In genomic region chr11:8618301-8618700, GRCm38 (mm10) we compare ENCODE assay signal across 23 mouse cellular contexts. TPM values are rescaled to one million over a fixed set of nuclear protein-coding genes. Genes with fewer than 3 reads are reported as not detected.
DNase-seq lines count a peak whose midpoint lies in the region; ATAC-seq lines count a peak whose summit lies in the region.
"Had no signal": no experiment of that assay in that cellular context is flagged by ENCODE, and none has a peak within 500 bp of the region (broad histone marks: within the 10 kb centered on the region; RNA-seq: fewer than 3 reads in every experiment).

No protein-coding gene starts in this region.

- H3K4me2 ChIP-seq in limb, embryonic 13.5 days (replicated peaks) = peak overlapping the region; percentile 36
- H3K4me2 ChIP-seq in limb, embryonic 15.5 days = 0 out of 2 replicates have a peak overlapping the region, but pooled peaks have one; percentile 10
- H3K4me2 ChIP-seq: forebrain, embryonic 15.5 days; heart, embryonic 11.5 days; heart, embryonic 15.5 days; hindbrain, embryonic 13.5 days had no signal

- no peaks in the 10 kb centered on the region for H3K9me3 ChIP-seq in limb, embryonic 13.5 days
- H3K9me3 ChIP-seq in limb, embryonic 10.5 days (replicated peaks) = no peaks in the 10 kb centered on the region
- H3K9me3 ChIP-seq in embryonic facial prominence, embryonic 10.5 days = no peaks in the 10 kb centered on the region
- H3K9me3 ChIP-seq in limb, embryonic 15.5 days = no peaks in the 10 kb centered on the region
- H3K9me3 ChIP-seq: forebrain, embryonic 15.5 days; heart, embryonic 15.5 days; hindbrain, embryonic 13.5 days had no signal

- H3K4me1 ChIP-seq in limb, embryonic 13.5 days = peaks cover 74% of the 10 kb centered on the region
- peaks cover 51% of the 10 kb centered on the region for H3K4me1 ChIP-seq in limb, embryonic 10.5 days
- H3K4me1 ChIP-seq in embryonic facial prominence, embryonic 10.5 days = peaks cover 44% of the 10 kb centered on the region
- H3K4me1 ChIP-seq in limb, embryonic 15.5 days = peaks cover 42% of the 10 kb centered on the region

- ATAC-seq in limb, embryonic 13.5 days (ENCODE audit: low FRiP score, low read depth) = no peak
- ATAC-seq in limb, embryonic 15.5 days (ENCODE audit: insufficient number of reproducible peaks, low FRiP score, low TSS enrichment, low read depth) = no peak
- ATAC-seq: CD4-positive, CD25-positive, alpha-beta regulatory T cell, adult 4 months; forebrain, embryonic 15.5 days; hindbrain, postnatal 0 days had no signal

- no peaks in the 10 kb centered on the region for H3K27me3 ChIP-seq in limb, embryonic 13.5 days
- H3K27me3 ChIP-seq in limb, embryonic 10.5 days (ENCODE audit: low read depth, poor library complexity, severe bottlenecking) = no peaks in the 10 kb centered on the region
- H3K27me3 ChIP-seq in embryonic facial prominence, embryonic 10.5 days (replicated peaks; ENCODE audit: low read depth, poor library complexity, severe bottlenecking) = no peaks in the 10 kb centered on the region
- no peaks in the 10 kb centered on the region for H3K27me3 ChIP-seq in limb, embryonic 15.5 days
- H3K27me3 ChIP-seq: forebrain, embryonic 15.5 days; heart, embryonic 15.5 days had no signal

- peak; percentile 77 for DNase-seq in heart, adult 11 months
- DNase-seq in heart, adult 9 months (ENCODE audit: low spot score in 2 of 2) = no peak
- DNase-seq in limb, embryonic 10.5 days (ENCODE audit: low spot score) = no peak
- no peak for DNase-seq in embryonic facial prominence, embryonic 10.5 days (ENCODE audit: low spot score)
- DNase-seq in cerebellum, adult 9-11 months = no peak
- DNase-seq in lung, postnatal 25 days (ENCODE audit: low spot score) = no peak
- DNase-seq: adrenal gland, adult 2 months; adrenal gland, postnatal 25 days; B cell, adult 2 months; cerebellum, adult 11 months; cerebellum, adult 8-10 months; cerebellum, postnatal 25 days; gastrocnemius, postnatal 36 days; heart, adult 18-20 months; heart, postnatal 14 days had no signal

- H3K27ac ChIP-seq in limb, embryonic 13.5 days = no peak overlapping the region
- no peak overlapping the region for H3K27ac ChIP-seq in limb, embryonic 10.5 days
- 0 out of 2 replicates have a peak overlapping the region, but pooled peaks have one; percentile 21 for H3K27ac ChIP-seq in embryonic facial prominence, embryonic 10.5 days (replicated peaks)
- H3K27ac ChIP-seq in limb, embryonic 15.5 days = no peak overlapping the region
- H3K27ac ChIP-seq: forebrain, embryonic 15.5 days; heart, embryonic 15.5 days; hindbrain, embryonic 13.5 days; hindbrain, postnatal 0 days had no signal

- H3K36me3 ChIP-seq in limb, embryonic 13.5 days = peaks cover 22% of the 10 kb centered on the region
- peaks cover 29% of the 10 kb centered on the region for H3K36me3 ChIP-seq in limb, embryonic 10.5 days
- peaks cover 21% of the 10 kb centered on the region for H3K36me3 ChIP-seq in embryonic facial prominence, embryonic 10.5 days (replicated peaks)
- H3K36me3 ChIP-seq in limb, embryonic 15.5 days = peaks cover 15% of the 10 kb centered on the region
- H3K36me3 ChIP-seq: forebrain, embryonic 15.5 days; heart, embryonic 15.5 days; hindbrain, embryonic 13.5 days had no signal

- WGBS in limb, embryonic 13.5 days = 47% methylated on average over 10 of the region's 10 CpGs
- 87% methylated on average over 10 of the region's 10 CpGs for WGBS in limb, embryonic 10.5 days
- WGBS in embryonic facial prominence, embryonic 10.5 days = 77% methylated on average over 10 of the region's 10 CpGs
- WGBS in limb, embryonic 15.5 days = 51% methylated on average over 10 of the region's 10 CpGs

- 0 out of 2 replicates have a peak overlapping the region, but pooled peaks have one; percentile 4 for H3K9ac ChIP-seq in limb, embryonic 13.5 days
- H3K9ac ChIP-seq in limb, embryonic 15.5 days = no peak overlapping the region
- H3K9ac ChIP-seq: forebrain, embryonic 15.5 days; heart, embryonic 15.5 days; hindbrain, embryonic 13.5 days had no signal

- H3K4me3 ChIP-seq in limb, embryonic 13.5 days = no peak overlapping the region
- H3K4me3 ChIP-seq in limb, embryonic 10.5 days = no peak overlapping the region
- H3K4me3 ChIP-seq in embryonic facial prominence, embryonic 10.5 days = no peak overlapping the region
- H3K4me3 ChIP-seq in limb, embryonic 15.5 days = no peak overlapping the region
- H3K4me3 ChIP-seq: forebrain, embryonic 15.5 days; heart, embryonic 15.5 days; hindbrain, embryonic 13.5 days had no signal

RNA-seq across cellular contexts. Expression of gene Tns3, which starts 46.0 kb away (rescaled TPM):
- polyA plus RNA-seq in limb, embryonic 13.5 days (2015; fragmentation: Nextera tagmentation; extraction: Ambion mirVana) = 42.9 and 45.3 TPM in 2 replicates
- polyA plus RNA-seq in limb, embryonic 10.5 days (2016; fragmentation: Nextera tagmentation; extraction: Ambion mirVana) = 28.2 and 35.6 TPM in 2 replicates
- polyA plus RNA-seq in embryonic facial prominence, embryonic 10.5 days (2016; fragmentation: Nextera tagmentation; extraction: Ambion mirVana) = 20.2 and 23.4 TPM in 2 replicates
- polyA plus RNA-seq in limb, embryonic 15.5 days (2015; fragmentation: Nextera tagmentation; extraction: Ambion mirVana) = 26.8 and 31.6 TPM in 2 replicates
